Mouse (Mus musculus) midbrain, embryonic 11.5 days (tissue): Measurements from ENCODE around the gene Cxcr4. TPM values are rescaled to one million over a fixed set of nuclear protein-coding genes. Genes with fewer than 3 reads are reported as not detected.
A peak's percentile ranks its signal among the peaks of the same experiment; 100 is the strongest.

ENCODE experiments used
- ATAC-seq: fragments of 200-750 bp; cut with Nextera tagmentation; 2 replicates; pipeline ENCODE4 v1.8.0; 2017; ENCODE audit warnings: moderate TSS enrichment, moderate library complexity; ENCODE audit not compliant: low FRiP score
- DNase-seq: peaks from one replicate; pipeline ENCODE4 v3.0.0; 2015; ENCODE audit warnings: low spot score; ENCODE audit errors: missing footprints
- H3K27ac ChIP-seq: fragments of 300-500 bp; sonication (generic); 2 replicates; pipeline ENCODE4 v1.5.1; 2014; ENCODE audit warnings: low read depth, low read length
- H3K27me3 ChIP-seq: fragments of 300-500 bp; sonication (generic); 2 replicates; pipeline ENCODE4 v1.6.1; 2014; ENCODE audit warnings: mild to moderate bottlenecking, low read length, moderate library complexity, mixed read lengths; ENCODE audit not compliant: control insufficient read depth, insufficient read depth
- H3K36me3 ChIP-seq: fragments of 300-500 bp; sonication (generic); 2 replicates; pipeline ENCODE4 v1.6.1; 2014; ENCODE audit warnings: mild to moderate bottlenecking, low read length, moderate library complexity, mixed read lengths; ENCODE audit not compliant: control insufficient read depth, insufficient read depth
- H3K4me1 ChIP-seq: fragments of 300-500 bp; sonication (generic); 2 replicates; pipeline ENCODE4 v1.6.1; 2014; ENCODE audit warnings: low read length; ENCODE audit not compliant: control insufficient read depth, insufficient read depth
- H3K4me2 ChIP-seq: fragments of 300-500 bp; sonication (generic); 2 replicates; pipeline ENCODE4 v1.6.1; 2014; ENCODE audit warnings: mild to moderate bottlenecking, moderate library complexity
- H3K4me3 ChIP-seq: fragments of 300-500 bp; sonication (generic); 2 replicates; pipeline ENCODE4 v1.5.1; 2014; ENCODE audit warnings: low read depth, low read length
- H3K9ac ChIP-seq: fragments of 300-500 bp; sonication (generic); 2 replicates; pipeline ENCODE4 v1.6.1; 2014; ENCODE audit warnings: low read length
- H3K9me3 ChIP-seq: fragments of 300-500 bp; sonication (generic); 2 replicates; pipeline ENCODE4 v1.6.1; 2016; ENCODE audit warnings: low read length; ENCODE audit not compliant: control insufficient read depth
- WGBS: fragments of 180-500 bp; shearing (Covaris S2); extraction: QIAGEN DNeasy Blood & Tissue Kit; methylation state at CpG from one replicate; pipeline ENCODE4 v1.1.7; 2014; 5-methylcytosine and 5-hydroxymethylcytosine counted together
- polyA plus RNA-seq: library from polyadenylated mRNA; unstranded; fragments of >200 nt; fragmentation: Nextera tagmentation; extraction: Ambion mirVana; gene quantifications from 2 replicates; pipeline ENCODE4 v1.2.1, GENCODE M21; 2014

Gene Cxcr4
- polyA plus RNA-seq, 1 experiment from 2014 or later = 22.6 TPM

GRCm38 (mm10) chr1:128602688-128603385, 10.7 kb upstream of the Cxcr4 start:
- ATAC-seq (no peak), DNase-seq (peak; percentile 47)
- Histone ChIP-seq H3K36me3 (no peaks in the 10 kb centered on the region), H3K27ac (no peak overlapping the region), H3K9me3 (no peaks in the 10 kb centered on the region), H3K4me2 (no peak overlapping the region), H3K27me3 (no peaks in the 10 kb centered on the region), H3K9ac (no peak overlapping the region), H3K4me1 (no peaks in the 10 kb centered on the region), H3K4me3 (no peak overlapping the region)
- 78% methylated on average over 8 of the region's 8 CpGs for WGBS

GRCm38 (mm10) chr1:128602018-128602687, 10.1 kb upstream of the Cxcr4 start:
- ATAC-seq = 0 out of 2 replicates have a peak, but pooled peaks have one; percentile 42
- peak; percentile 59 for DNase-seq
- WGBS = 87% methylated on average over 5 of the region's 5 CpGs
- no peak overlapping the region for H3K9ac ChIP-seq
- H3K27ac ChIP-seq = no peak overlapping the region
- H3K36me3 ChIP-seq = no peaks in the 10 kb centered on the region
- H3K4me2 ChIP-seq = no peak overlapping the region
- H3K9me3 ChIP-seq = no peaks in the 10 kb centered on the region
- no peaks in the 10 kb centered on the region for H3K27me3 ChIP-seq
- H3K4me3 ChIP-seq = no peak overlapping the region
- peaks cover 2% of the 10 kb centered on the region; the same call in 1 of the 2 replicates for H3K4me1 ChIP-seq

- no peaks in the 10 kb centered on the region for H3K9me3 ChIP-seq
- H3K27ac ChIP-seq = no peak overlapping the region
- DNase-seq (no peak), ATAC-seq (no peak)
- no peak overlapping the region for H3K9ac ChIP-seq
- 67% methylated on average over 5 of the region's 5 CpGs for WGBS
- H3K27me3 ChIP-seq = no peaks in the 10 kb centered on the region
- H3K4me1 ChIP-seq = peaks cover 3% of the 10 kb centered on the region; the same call in 1 of the 2 replicates
- H3K4me3 ChIP-seq = no peak overlapping the region
- no peak overlapping the region for H3K4me2 ChIP-seq
- H3K36me3 ChIP-seq = no peaks in the 10 kb centered on the region
Measured at GRCm38 (mm10) chr1:128601307-128601706, 9.2 kb upstream of the Cxcr4 start.

- no peaks in the 10 kb centered on the region for H3K9me3 ChIP-seq
- no peak overlapping the region for H3K27ac ChIP-seq
- no peak overlapping the region for H3K4me2 ChIP-seq
- H3K4me1 ChIP-seq = peaks cover 9% of the 10 kb centered on the region
- H3K4me3 ChIP-seq = no peak overlapping the region
- no peaks in the 10 kb centered on the region for H3K27me3 ChIP-seq
- no peaks in the 10 kb centered on the region for H3K36me3 ChIP-seq
- DNase-seq (no peak), ATAC-seq (no peak)
- WGBS = 82% methylated on average over 2 of the region's 2 CpGs
- no peak overlapping the region for H3K9ac ChIP-seq
Measured at GRCm38 (mm10) chr1:128600549-128600948, 8.5 kb upstream of the Cxcr4 start.

DNA sequence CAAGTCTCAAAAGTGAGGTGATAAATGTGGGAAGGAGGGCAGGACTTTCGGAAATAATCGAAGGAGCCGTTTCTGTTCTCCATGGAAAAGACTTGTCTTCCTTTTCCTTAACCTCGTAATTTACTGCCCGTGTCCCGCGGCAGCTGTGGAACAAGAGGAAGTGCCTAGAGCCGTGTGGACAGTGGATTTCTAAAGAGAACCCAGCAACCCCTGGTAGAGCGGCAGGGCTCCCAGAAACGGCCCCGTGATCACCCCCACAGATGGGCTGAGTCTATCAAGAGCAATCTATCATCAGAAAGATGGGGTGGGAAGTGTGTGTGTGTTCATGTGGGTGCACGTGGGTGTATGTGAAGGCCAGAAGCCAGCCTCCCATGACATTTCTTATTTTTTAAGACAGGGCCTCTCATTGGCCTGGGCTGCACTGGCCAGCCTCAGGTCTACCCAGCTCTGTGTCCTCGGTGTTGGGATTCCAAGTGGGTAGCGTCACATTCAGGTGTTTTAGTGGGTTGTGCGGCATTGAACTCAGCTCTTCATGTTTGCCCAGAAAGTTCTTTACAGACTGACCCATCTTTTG, 5.2 kb upstream of the Cxcr4 start:
- no peak overlapping the region for H3K27ac ChIP-seq
- DNase-seq (peak; percentile 83), ATAC-seq (no peak)
- peaks cover 39% of the 10 kb centered on the region for H3K4me1 ChIP-seq
- H3K9ac ChIP-seq = no peak overlapping the region
- no peaks in the 10 kb centered on the region for H3K9me3 ChIP-seq
- H3K4me2 ChIP-seq = no peak overlapping the region
- H3K27me3 ChIP-seq = no peaks in the 10 kb centered on the region
- no peak overlapping the region for H3K4me3 ChIP-seq
- H3K36me3 ChIP-seq = no peaks in the 10 kb centered on the region
- WGBS = 78% methylated on average over 15 of the region's 15 CpGs

- WGBS = 5% methylated on average over 6 of the region's 6 CpGs
- no peaks in the 10 kb centered on the region for H3K27me3 ChIP-seq
- ATAC-seq = no peak
- H3K27ac ChIP-seq = no peak overlapping the region; the same call in 1 of the 2 replicates
- no peak overlapping the region for H3K4me3 ChIP-seq
- H3K9ac ChIP-seq = peak overlapping the region; percentile 37; the same call in 1 of the 2 replicates
- H3K9me3 ChIP-seq = no peaks in the 10 kb centered on the region
- H3K4me2 ChIP-seq = no peak overlapping the region
- DNase-seq = peak; percentile 85
- no peaks in the 10 kb centered on the region for H3K36me3 ChIP-seq
- peaks cover 39% of the 10 kb centered on the region for H3K4me1 ChIP-seq
Measured at GRCm38 (mm10) chr1:128595528-128595927, 3.4 kb upstream of the Cxcr4 start.

- DNase-seq = no peak
- Histone ChIP-seq H3K27me3 (no peaks in the 10 kb centered on the region), H3K4me1 (peaks cover 39% of the 10 kb centered on the region), H3K4me2 (peak overlapping the region; percentile 19; the same call in 1 of the 2 replicates), H3K4me3 (no peak overlapping the region), H3K27ac (peak overlapping the region; percentile 57), H3K9me3 (no peaks in the 10 kb centered on the region), H3K36me3 (no peaks in the 10 kb centered on the region), H3K9ac (peak overlapping the region; percentile 25; the same call in 1 of the 2 replicates)
- ATAC-seq = no peak
- WGBS = 24% methylated on average over 3 of the region's 3 CpGs
Measured at GRCm38 (mm10) chr1:128595105-128595420, 3.0 kb upstream of the Cxcr4 start.

DNA sequence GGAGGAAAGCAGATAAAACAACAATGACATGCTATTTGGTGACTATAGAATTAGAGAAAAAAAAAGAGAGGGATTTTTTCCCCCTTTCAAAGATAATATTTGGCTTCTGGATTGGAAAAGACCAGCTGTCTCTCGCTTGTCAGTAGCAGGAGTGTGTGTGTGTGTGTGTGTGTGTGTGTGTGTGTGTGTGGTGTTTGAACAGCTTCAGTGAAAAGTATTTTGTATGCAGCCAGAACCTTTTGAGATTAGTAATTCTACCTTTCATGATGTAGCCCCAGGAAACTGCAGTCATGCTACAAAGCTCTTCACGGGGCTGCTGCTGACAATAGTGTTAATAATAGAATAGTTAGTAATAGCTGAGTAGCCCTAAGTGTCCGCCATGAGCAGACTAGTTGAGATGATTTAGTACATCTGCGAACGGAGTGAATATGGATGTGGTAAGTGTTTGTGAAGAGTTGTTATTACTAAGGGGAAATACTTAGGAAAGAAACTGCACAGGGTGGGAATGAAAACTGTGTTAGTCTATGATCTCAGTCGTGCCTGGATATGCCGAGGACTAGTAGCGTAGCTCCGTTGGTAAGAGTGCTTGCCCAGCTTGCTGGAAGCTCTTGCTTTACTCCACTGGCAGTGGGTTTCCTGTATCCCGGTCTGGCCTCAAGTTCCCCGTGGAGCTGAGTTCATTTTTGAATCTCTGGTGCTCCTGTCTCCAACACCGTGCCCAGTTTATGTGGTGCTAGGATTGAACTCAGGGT, 2.4 kb upstream of the Cxcr4 start:
- ATAC-seq (no peak), DNase-seq (peak; percentile 92)
- no peaks in the 10 kb centered on the region for H3K9me3 ChIP-seq
- peak overlapping the region; percentile 19 for H3K4me2 ChIP-seq
- no peaks in the 10 kb centered on the region for H3K27me3 ChIP-seq
- peak overlapping the region; percentile 57 for H3K27ac ChIP-seq
- 20% methylated on average over 12 of the region's 12 CpGs for WGBS
- no peak overlapping the region for H3K4me3 ChIP-seq
- H3K4me1 ChIP-seq = peaks cover 44% of the 10 kb centered on the region
- peak overlapping the region; percentile 25; the same call in 1 of the 2 replicates for H3K9ac ChIP-seq
- H3K36me3 ChIP-seq = no peaks in the 10 kb centered on the region
